Mouse (Mus musculus): ENCODE results near the gene Reln. TPM values are rescaled to one million over a fixed set of nuclear protein-coding genes. Genes with fewer than 3 reads are reported as not detected.

Gene Reln
- polyA plus RNA-seq, 1 experiment = 184 TPM

GRCm38 (mm10) chr5:21851679-21852340, 492.7 kb downstream of the Reln start:
- H3K4me1 ChIP-seq (ENCODE audit: control insufficient read depth, insufficient read depth, low read length) = no peaks in the 10 kb centered on the region
- no peak for DNase-seq
- 64% methylated on average over 10 of the region's 10 CpGs for WGBS

GRCm38 (mm10) chr5:21847438-21847837, 497.1 kb downstream of the Reln start:
- TF ChIP-seq POLR2A (IDR thresholded peaks at IDR 0.05; ENCODE audit: borderline replicate concordance, insufficient read depth, low read length) (no peak), CTCF (IDR thresholded peaks at IDR 0.05; ENCODE audit: borderline replicate concordance, insufficient read depth, low read depth, low read length) (no peak)
- WGBS = 85% methylated on average over 6 of the region's 6 CpGs
- no peak overlapping the region for H3K4me3 ChIP-seq (replicated peaks; ENCODE audit: insufficient read depth, low read depth, low read length)
- H3K27ac ChIP-seq (ENCODE audit: insufficient read depth, low read length) = no peak overlapping the region
- DNase-seq = no peak
- H3K4me1 ChIP-seq (ENCODE audit: control insufficient read depth, insufficient read depth, low read length) = no peaks in the 10 kb centered on the region
- H3K27me3 ChIP-seq (ENCODE audit: control insufficient read depth, insufficient read depth, low read length) = no peaks in the 10 kb centered on the region

More at GRCm38 (mm10) chr5:21851679-21852340, 492.7 kb downstream of the Reln start:
- Histone ChIP-seq H3K4me3 (replicated peaks; ENCODE audit: insufficient read depth, low read depth, low read length) (no peak overlapping the region), H3K27ac (ENCODE audit: insufficient read depth, low read length) (no peak overlapping the region), H3K27me3 (ENCODE audit: control insufficient read depth, insufficient read depth, low read length) (no peaks in the 10 kb centered on the region)
- TF ChIP-seq POLR2A (IDR thresholded peaks at IDR 0.05; ENCODE audit: borderline replicate concordance, insufficient read depth, low read length) (no peak), CTCF (IDR thresholded peaks at IDR 0.05; ENCODE audit: borderline replicate concordance, insufficient read depth, low read depth, low read length) (no peak)

- H3K27me3 ChIP-seq (ENCODE audit: control insufficient read depth, insufficient read depth, low read length) = no peaks in the 10 kb centered on the region
- no peak overlapping the region for H3K4me3 ChIP-seq (replicated peaks; ENCODE audit: insufficient read depth, low read depth, low read length)
- WGBS = 82% methylated on average over 20 of the region's 20 CpGs
- no peak for DNase-seq
- no peaks in the 10 kb centered on the region for H3K4me1 ChIP-seq (ENCODE audit: control insufficient read depth, insufficient read depth, low read length)
- no peak overlapping the region for H3K27ac ChIP-seq (ENCODE audit: insufficient read depth, low read length)
- TF ChIP-seq CTCF (IDR thresholded peaks at IDR 0.05; ENCODE audit: borderline replicate concordance, insufficient read depth, low read depth, low read length) (no peak), POLR2A (IDR thresholded peaks at IDR 0.05; ENCODE audit: borderline replicate concordance, insufficient read depth, low read length) (no peak)
Measured at GRCm38 (mm10) chr5:21846616-21847290, 497.7 kb downstream of the Reln start.

- no peak for DNase-seq
- H3K4me3 ChIP-seq (replicated peaks; ENCODE audit: insufficient read depth, low read depth, low read length) = no peak overlapping the region
- no peak overlapping the region for H3K27ac ChIP-seq (ENCODE audit: insufficient read depth, low read length)
- 73% methylated on average over 4 of the region's 4 CpGs for WGBS
- no peaks in the 10 kb centered on the region for H3K27me3 ChIP-seq (ENCODE audit: control insufficient read depth, insufficient read depth, low read length)
- TF ChIP-seq CTCF (IDR thresholded peaks at IDR 0.05; ENCODE audit: borderline replicate concordance, insufficient read depth, low read depth, low read length) (0 out of 2 replicates have a peak, but pooled peaks have one; percentile 26), POLR2A (IDR thresholded peaks at IDR 0.05; ENCODE audit: borderline replicate concordance, insufficient read depth, low read length) (no peak)
- no peaks in the 10 kb centered on the region for H3K4me1 ChIP-seq (ENCODE audit: control insufficient read depth, insufficient read depth, low read length)
Measured at GRCm38 (mm10) chr5:21844676-21845075, 499.8 kb downstream of the Reln start.

Other genes with a start within 250 kb of the Reln start
- gene Orc5, start 205.7 kb upstream of the Reln start, polyA plus RNA-seq (2012; rRNA removed) = 9.7 and 10.3 TPM in 2 replicates

Measured in cerebellum, adult 2 months (tissue).